Mouse (Mus musculus): ENCODE data around the gene Borcs6.
"Not testable (repeated sequence)": the region's sequence is repeated elsewhere in the genome, so short reads cannot be mapped to it uniquely, and the experiment has no call there.

Borcs6 gene

GRCm38 (mm10) chr11:69059357-69059974, at the start of gene Borcs6:
Gene Borcs6 (plus strand): TSS chr11:69059717.
- DNase-seq (ENCODE audit: low read depth, low spot score), result peak; percentile 97

GRCm38 (mm10) chr11:69010400-69011323, 48.9 kb upstream of the Borcs6 start:
- DNase-seq (ENCODE audit: low read depth, low spot score), result no peak

- not testable (repeated sequence) for DNase-seq (ENCODE audit: low read depth, low spot score)
These were observed 48.1 kb upstream of the Borcs6 start for GRCm38 (mm10) chr11:69011445-69011844.

- peak; percentile 84 for DNase-seq (ENCODE audit: low read depth, low spot score)
These were observed 47.4 kb upstream of the Borcs6 start for GRCm38 (mm10) chr11:69012071-69012601.

- DNase-seq (ENCODE audit: low read depth, low spot score), result peak; percentile 85
These were observed 43.7 kb upstream of the Borcs6 start, which contains the start of gene Ctc1 for GRCm38 (mm10) chr11:69015644-69016441. Gene Ctc1 (plus strand): TSS chr11:69015911.

DNA sequence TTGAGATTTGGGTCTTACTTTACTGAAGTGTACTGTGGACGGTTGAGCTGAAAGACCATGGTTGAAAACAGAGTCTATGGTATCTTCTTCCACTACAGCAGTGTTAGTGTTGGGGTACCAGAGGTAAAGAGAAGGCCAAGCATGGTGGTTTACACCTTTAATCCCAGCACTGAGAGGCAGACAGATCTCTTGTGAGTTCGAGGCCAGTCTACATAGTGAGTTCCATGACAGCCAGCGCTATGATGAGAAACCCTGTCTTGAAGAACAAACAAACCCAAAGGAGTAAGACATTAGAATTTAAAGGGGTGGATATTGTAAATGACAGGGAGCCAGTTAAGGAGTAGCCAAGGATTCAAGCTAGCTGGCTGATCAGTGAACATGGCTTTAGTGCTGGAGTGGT, 42.8 kb upstream of the Borcs6 start:
- DNase-seq (ENCODE audit: low read depth, low spot score), result no peak

- DNase-seq (ENCODE audit: low read depth, low spot score), result no peak
These were observed 38.8 kb upstream of the Borcs6 start for GRCm38 (mm10) chr11:69020691-69021090.

DNA sequence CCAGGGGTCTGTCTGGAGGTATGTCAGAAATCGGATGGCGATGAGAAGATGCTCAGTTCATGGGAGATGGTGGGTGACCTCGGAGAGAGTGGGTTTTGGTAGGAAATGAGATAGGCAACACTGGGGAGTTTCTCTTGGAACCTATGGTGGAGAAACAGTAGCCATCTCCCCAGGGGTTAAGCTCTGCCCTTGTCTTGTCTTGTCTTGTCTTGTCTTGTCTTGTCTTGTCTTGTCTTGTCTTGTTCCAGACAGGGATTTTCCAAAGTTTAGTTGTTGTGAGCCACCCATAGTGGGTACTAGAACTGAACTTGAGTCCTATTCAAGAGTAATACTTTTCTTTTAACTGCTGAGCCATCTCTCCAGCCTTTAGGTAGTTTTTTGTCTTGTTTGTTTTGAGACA, 33.0 kb upstream of the Borcs6 start:
- no peak for DNase-seq (ENCODE audit: low read depth, low spot score)

DNA sequence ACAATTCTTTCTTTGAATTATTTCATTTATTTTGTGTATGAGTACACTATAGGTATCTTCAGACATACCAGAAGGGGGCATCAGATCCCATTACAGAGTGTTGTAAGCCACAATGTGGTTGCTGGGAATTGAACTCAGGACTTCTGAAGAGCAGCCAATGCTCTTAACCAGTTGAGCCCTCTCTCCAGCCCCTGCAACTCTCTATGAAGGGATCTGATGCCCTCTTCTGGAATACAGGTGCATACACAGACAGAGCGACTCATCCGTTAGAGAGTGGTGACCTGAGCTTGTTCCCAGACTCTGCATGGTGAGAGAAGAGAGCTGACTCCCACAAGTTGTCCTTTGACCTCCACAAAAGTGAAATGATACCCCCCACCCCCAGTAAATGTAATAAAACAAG, 30.7 kb upstream of the Borcs6 start:
- DNase-seq (ENCODE audit: low read depth, low spot score), result no peak

DNA sequence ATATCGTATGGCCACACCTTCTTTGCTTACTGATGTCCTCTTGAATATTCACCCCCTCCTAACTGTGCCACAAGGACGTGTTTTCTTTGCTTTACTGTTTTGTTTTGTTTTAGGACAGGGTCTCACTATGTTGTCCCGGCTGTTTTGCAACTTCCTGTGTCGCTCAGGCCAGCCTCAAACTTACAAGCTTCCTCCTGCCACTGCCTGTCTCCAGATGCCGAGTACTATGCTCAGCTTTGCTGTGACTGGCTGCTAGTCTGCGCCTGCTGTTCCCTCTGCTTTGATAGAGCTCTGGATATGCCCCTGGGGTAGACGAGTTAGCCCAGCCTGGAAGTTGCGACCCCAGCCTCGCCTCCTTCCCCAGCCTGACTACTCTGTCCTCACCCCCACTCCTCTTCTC, 26.0 kb upstream of the Borcs6 start:
- no peak for DNase-seq (ENCODE audit: low read depth, low spot score)

DNA sequence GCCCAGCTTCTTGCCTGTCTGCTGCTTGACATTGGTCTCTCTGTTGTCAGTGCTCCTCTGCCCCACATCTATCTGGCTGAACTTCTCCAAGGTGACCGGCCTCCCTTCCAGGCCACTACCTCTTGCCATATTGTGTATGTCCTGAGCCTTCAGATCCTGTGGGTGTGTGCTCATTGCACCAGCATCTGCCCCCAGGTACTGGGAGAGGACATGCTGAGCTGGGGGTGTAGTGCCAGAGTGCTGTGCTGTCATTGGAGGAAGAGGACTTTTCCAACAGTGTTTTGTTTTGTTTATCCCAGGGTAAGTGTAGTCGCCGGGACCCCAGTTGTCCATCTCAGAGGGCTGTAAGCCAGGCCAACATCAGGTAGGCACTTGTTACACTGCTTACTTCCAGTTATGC, 24.9 kb upstream of the Borcs6 start:
- DNase-seq (ENCODE audit: low read depth, low spot score), result no peak

GRCm38 (mm10) chr11:69035411-69035810, 24.1 kb upstream of the Borcs6 start:
- no peak for DNase-seq (ENCODE audit: low read depth, low spot score)

DNA sequence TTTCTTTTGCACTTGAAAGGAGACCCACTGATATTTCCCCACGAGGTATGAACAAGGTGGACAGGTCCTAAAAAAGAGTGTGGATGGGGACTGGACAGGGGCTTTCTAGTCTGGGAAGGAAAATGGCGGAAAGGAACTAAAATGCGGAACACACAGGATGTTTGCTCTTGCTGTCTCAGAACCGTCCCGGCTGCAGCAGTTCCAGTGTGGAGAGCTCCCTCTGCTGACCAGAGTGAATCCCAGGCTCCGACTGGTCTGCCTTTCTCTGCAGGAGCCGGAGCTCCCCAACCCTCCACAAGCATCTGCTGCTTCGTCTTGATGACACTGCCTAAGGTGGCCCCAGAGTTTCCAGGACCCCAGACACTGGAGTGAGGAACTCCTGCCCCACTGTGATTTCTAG, 23.7 kb upstream of the Borcs6 start:
- no peak for DNase-seq (ENCODE audit: low read depth, low spot score)

DNA sequence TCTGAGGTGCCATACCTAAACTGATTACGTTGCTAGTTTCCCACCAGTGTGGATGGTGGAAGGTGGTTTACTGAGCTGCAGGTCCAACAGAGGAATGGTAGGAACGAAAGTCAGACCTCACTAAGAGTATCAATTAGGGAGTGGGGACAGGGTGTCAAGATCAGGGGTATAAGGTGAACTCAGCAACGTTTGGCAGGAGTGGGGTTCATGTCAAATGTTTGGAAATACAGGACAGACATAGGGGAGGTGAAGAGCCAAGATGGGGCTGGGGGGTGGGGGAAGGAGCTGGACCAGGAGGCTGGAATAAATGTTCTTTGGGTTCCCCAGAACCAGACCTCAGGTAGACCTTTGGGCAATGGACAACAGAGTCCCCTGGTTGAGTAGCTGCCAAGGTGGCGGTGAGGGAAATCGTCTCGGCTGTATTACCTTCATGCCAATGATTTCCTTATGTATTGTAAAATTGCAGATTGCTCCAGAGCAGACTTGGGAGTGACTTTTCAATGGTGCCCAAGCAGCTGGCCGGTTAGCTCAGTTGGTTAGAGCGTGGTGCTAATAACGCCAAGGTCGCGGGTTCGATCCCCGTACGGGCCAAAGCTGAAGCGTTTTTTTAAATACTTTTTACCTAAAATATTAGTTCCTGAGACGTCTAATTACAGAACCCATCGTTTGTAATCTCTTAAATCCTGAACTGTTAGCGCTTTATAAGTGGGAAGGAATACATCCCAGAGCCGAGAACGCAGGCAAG, 22.9 kb upstream of the Borcs6 start:
- DNase-seq (ENCODE audit: low read depth, low spot score), result no peak

DNA sequence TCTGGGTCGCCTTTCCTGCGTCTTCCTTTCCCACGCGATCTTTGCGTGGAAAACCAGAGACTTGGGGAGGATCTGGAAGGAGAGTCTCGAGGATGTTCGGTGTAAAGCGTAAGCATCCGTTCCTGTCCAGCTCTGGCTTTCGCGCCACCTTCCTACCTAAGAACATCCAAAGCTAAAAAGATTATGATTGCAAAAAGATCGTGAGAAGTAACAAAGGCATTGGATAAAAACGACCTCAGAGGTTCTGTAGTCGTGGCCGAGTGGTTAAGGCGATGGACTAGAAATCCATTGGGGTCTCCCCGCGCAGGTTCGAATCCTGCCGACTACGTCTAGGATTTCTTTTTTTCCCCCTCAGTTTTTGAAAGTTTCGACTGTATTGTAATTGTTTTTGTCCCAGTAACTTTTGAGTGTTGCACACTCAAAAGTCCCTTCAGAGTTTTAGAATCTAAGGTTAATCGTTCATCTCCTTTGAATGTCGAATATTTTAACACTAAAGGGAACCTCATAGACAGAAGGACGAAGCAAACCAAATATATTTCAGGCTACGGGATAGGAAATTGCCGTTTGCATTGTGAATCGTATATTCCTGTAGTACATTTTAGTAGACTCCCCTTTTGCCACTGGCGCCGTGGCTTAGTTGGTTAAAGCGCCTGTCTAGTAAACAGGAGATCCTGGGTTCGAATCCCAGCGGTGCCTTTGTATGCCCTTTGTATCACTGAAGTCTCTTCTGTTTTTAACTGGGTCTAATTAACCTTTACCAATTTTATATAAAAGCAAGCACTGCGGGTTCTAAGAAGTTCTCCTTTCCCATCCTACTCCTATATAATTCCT, 22.1 kb upstream of the Borcs6 start:
- peak; percentile 77 for DNase-seq (ENCODE audit: low read depth, low spot score)

- no peak for DNase-seq (ENCODE audit: low read depth, low spot score)
These were observed 21.3 kb upstream of the Borcs6 start for GRCm38 (mm10) chr11:69038173-69038572.

DNA sequence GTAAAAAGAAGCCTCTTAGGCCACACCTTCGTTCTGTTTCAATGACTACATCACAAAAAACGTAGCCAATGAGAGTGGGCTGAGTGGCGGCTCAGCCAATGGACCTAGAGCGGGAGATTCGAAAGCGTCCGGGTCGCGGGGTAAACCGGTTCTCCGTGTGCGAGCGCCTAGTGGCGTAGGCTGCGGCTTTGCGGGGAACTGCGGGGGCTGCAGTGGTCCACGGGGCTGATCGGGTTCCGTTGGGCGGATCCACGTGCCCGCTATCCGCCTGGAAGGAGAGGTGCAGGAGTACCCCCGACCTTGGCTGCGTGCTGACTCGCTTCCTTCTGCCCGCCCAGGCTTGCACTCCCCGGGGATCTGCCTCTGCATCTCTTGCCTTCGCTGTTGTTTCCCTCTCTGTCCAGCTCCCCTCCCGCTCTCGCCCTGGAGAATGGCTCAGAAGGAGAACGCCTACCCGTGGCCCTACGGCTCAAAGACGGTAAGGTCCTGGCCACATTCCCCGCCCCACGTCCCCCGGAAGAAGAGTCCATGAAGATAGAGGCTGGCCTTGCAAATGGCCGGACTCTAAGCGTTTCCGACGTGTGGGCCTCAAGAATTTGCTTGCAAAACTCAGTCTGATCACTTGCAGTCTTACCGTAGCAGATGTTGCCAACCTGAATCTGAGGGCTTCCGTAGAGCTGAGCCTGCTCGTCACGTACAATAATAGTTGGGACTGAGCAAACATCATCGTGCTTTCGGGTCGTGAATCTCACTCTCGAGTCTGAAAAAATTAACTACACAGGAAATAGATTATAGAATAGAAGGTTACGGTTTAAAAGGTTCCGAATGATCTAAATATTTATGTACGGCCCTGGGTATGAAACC, 13.8 kb upstream of the Borcs6 start, which contains the start of gene Aurkb:
TSS of gene Aurkb (plus strand) at position 117 of the 864 bp plus-strand sequence.
- DNase-seq (ENCODE audit: low read depth, low spot score), result no peak

DNA sequence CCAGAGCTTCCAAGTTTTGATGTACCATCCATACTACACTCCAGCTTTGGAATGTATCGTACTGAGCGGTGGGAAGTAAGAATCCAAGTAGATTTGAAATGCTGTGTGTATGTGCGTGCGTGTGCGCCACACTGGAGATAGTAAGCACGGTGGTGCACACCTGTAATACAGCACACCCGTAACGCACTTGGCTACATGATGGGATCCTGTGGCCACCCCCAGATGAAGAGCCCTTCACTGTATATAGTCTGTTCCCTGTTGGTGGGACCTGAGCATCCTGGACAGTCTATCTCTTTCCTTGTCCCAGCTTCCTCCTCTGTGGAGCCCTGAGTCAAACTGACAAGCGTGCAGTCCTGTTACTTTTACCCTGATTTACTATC, 13.1 kb upstream of the Borcs6 start:
- DNase-seq (ENCODE audit: low read depth, low spot score), result no peak

- DNase-seq (ENCODE audit: low read depth, low spot score), result no peak
These were observed 11.9 kb upstream of the Borcs6 start for GRCm38 (mm10) chr11:69047592-69047991.
